Mouse (Mus musculus): Measurements from ENCODE around the gene Hdgfl3. TPM values are rescaled to one million over a fixed set of nuclear protein-coding genes. Genes with fewer than 3 reads are reported as not detected.

Gene Hdgfl3
- polyA plus RNA-seq (2012; rRNA removed): 57.6 and 82.6 TPM in 2 replicates

DNA sequence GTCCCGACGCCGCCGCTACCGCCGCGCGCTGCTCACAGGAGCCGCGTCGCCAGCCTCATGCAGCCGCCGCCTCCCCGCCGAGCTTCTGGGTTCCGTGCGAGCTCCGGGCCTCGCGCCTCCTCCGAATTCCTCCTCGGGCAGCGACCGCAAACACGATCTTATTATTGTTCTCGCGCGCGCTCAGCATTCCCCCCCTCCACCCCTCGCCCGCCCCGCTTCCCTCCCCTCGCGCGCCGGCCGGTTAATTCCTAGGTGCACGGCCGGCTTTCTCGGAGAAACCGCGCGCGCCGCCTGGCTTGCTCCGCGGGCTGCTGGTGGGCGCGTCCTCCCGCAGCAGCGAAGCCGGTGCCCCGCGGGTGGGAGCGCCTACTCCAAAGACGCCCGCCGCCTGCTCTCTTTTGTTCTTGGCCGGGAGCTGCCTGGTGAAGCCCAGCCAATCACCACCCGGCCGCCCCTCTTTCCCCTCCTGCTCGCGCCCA lies at the start of gene Hdgfl3:
TSS of gene Hdgfl3 (minus strand) at position 207 of the 479 bp plus-strand sequence.
- peak; percentile 97 for DNase-seq (ENCODE audit: low read depth)
- TF ChIP-seq CTCF (IDR thresholded peaks at IDR 0.05; ENCODE audit: borderline replicate concordance, extremely low read depth, insufficient read depth, insufficient read length) (no peak), POLR2A (IDR thresholded peaks at IDR 0.05; ENCODE audit: borderline replicate concordance, extremely low read depth, insufficient read depth, insufficient read length, poor library complexity, severe bottlenecking) (peak; percentile 85)

DNA sequence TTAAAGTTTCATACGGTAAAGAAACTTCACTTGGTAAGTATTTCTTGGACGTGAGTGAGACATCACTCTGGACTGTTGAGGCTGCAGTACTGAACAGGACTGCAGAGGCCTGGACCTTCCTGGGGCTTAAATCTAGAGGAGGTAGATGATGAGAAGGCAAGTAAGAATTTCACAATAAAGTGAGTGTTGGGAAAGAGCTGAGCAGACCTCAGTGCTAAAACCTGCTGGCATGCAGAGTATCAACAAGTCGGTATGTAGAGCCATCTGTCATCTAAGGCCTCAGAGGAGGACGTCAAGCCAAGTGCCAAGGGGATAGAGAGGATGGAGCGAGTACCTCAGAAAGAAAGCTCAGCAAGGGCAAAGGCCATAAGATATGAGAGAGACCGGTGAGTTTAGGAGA lies 49.4 kb upstream of the Hdgfl3 start:
- DNase-seq (ENCODE audit: low read depth): no peak
- no peak for TF ChIP-seq POLR2A (IDR thresholded peaks at IDR 0.05; ENCODE audit: borderline replicate concordance, extremely low read depth, insufficient read depth, insufficient read length, poor library complexity, severe bottlenecking)
- no peak for TF ChIP-seq CTCF (IDR thresholded peaks at IDR 0.05; ENCODE audit: borderline replicate concordance, extremely low read depth, insufficient read depth, insufficient read length)

DNA sequence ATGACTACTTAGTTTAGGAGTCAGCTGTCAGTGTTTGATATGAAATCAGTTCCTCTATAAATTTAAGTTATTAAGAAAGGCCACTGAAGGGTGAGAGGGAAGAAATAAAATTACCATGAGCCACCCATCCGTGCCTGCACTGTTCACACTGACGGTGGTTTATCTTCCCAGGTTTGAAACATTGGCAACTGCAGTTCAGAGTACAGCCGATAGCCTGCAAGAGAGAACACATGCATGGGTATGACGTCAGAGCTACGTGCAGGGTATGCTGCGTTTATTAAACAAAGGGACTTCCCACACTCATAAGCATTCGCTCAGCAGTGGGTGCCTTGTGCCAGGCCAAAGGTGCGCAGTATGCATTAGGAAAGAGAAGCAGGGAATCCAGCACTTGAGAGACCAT lies 44.0 kb upstream of the Hdgfl3 start:
- no peak for TF ChIP-seq CTCF (IDR thresholded peaks at IDR 0.05; ENCODE audit: borderline replicate concordance, extremely low read depth, insufficient read depth, insufficient read length)
- no peak for TF ChIP-seq POLR2A (IDR thresholded peaks at IDR 0.05; ENCODE audit: borderline replicate concordance, extremely low read depth, insufficient read depth, insufficient read length, poor library complexity, severe bottlenecking)

DNA sequence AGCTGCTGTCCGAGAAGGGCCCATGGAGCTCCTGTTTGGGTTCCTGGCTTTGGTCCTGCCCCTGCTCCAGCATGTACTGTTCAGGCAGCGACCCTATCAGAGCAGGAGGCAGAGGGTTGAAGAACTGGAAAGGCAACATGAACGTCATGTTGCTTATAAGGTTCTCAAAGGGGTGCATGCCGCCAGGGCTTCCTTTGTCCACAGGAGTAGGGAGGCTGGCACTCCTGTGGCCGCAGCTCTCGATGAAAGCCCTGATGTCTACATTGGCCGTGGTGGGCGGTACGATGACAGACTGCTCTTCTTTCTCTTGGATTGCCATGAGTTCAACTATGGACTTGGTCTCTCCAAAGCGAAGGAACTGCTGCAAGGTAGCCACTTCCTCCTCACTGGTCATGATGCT lies 40.3 kb upstream of the Hdgfl3 start:
- no peak for TF ChIP-seq POLR2A (IDR thresholded peaks at IDR 0.05; ENCODE audit: borderline replicate concordance, extremely low read depth, insufficient read depth, insufficient read length, poor library complexity, severe bottlenecking)
- no peak for TF ChIP-seq CTCF (IDR thresholded peaks at IDR 0.05; ENCODE audit: borderline replicate concordance, extremely low read depth, insufficient read depth, insufficient read length)
- DNase-seq (ENCODE audit: low read depth): no peak

More for the DNA sequence above, 44.0 kb upstream of the Hdgfl3 start:
- DNase-seq (ENCODE audit: low read depth): no peak

DNA sequence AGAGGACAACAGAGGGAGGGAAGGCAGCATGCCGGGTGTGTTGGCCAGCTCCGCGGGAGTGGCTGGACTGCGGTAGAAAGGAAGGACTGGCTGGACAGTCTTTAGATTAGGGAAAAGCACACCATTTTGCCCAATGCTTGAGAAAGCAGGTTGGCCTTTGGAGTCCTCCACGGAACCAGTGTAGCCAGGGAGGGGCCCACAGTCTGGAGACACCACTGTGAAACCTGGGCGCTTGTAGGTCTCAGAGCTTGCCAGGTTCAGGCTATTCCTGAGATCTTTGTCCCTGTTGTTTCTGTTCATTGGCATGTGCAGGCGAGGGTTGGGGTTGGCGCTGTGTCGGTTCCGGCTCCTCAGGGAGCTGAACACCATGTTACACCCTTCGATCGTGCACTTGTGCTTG lies 39.7 kb upstream of the Hdgfl3 start:
- no peak for DNase-seq (ENCODE audit: low read depth)
- TF ChIP-seq POLR2A (IDR thresholded peaks at IDR 0.05; ENCODE audit: borderline replicate concordance, extremely low read depth, insufficient read depth, insufficient read length, poor library complexity, severe bottlenecking): no peak
- no peak for TF ChIP-seq CTCF (IDR thresholded peaks at IDR 0.05; ENCODE audit: borderline replicate concordance, extremely low read depth, insufficient read depth, insufficient read length)

DNA sequence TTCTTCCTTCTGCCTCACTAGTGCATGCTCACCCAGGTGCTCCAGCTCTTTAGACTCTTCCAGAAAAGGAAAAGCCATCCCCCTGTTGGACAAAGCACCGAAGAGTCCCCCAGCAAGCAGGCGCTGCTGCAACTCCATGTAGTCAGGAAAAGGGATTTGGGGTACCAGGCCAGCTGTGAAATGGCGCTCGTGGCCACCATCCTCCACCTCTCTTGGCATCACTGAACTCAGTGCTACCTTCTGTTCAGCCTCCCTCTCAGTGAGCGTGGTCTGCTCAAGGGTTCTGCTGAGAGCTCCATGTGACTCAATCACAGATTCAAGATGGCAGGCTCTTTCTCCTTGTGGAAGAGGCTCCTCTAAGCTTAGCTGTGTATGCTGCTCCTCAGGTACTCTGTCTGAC lies 39.1 kb upstream of the Hdgfl3 start:
- no peak for TF ChIP-seq CTCF (IDR thresholded peaks at IDR 0.05; ENCODE audit: borderline replicate concordance, extremely low read depth, insufficient read depth, insufficient read length)
- TF ChIP-seq POLR2A (IDR thresholded peaks at IDR 0.05; ENCODE audit: borderline replicate concordance, extremely low read depth, insufficient read depth, insufficient read length, poor library complexity, severe bottlenecking): no peak
- DNase-seq (ENCODE audit: low read depth): no peak

DNA sequence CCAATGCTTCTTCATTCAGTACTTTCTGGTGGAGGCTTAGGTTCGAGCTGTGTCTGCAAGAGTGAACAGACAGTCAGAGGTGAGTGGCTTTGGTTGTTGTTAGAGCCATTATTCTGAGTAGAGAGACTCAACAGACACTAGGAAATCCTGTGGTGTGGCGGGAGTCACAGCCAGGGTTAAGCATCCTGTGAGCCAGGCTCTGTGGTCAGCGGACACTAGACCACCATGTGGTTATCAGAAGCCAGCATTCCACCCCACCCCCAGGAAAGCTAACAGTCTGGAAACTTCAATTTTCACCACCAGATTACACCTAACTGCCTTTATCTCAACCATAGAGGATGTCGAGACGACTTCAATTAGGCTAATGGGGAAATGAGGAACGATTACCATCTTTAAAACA lies 34.7 kb upstream of the Hdgfl3 start:
- TF ChIP-seq CTCF (IDR thresholded peaks at IDR 0.05; ENCODE audit: borderline replicate concordance, extremely low read depth, insufficient read depth, insufficient read length): no peak
- TF ChIP-seq POLR2A (IDR thresholded peaks at IDR 0.05; ENCODE audit: borderline replicate concordance, extremely low read depth, insufficient read depth, insufficient read length, poor library complexity, severe bottlenecking): no peak
- no peak for DNase-seq (ENCODE audit: low read depth)

DNA sequence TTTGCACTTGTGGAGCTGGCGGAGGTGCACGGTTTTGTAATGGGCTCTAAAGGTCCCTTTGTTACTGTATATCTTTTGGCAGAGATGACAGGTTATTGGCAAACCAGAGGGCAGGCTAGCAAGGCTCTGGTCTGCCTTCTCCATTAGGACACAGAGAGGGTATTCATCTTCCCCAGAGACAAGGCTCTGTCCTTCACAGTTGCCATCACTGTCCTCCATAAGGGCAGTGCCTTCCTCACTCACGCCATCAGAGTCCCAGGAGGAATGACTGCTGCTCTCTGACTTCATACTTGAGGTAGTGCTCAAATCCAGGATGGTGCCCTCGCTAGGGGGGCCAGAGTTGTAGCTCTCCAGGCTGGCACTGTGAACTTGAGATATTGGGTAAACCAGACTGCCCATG lies 34.2 kb upstream of the Hdgfl3 start:
- TF ChIP-seq CTCF (IDR thresholded peaks at IDR 0.05; ENCODE audit: borderline replicate concordance, extremely low read depth, insufficient read depth, insufficient read length) (no peak), POLR2A (IDR thresholded peaks at IDR 0.05; ENCODE audit: borderline replicate concordance, extremely low read depth, insufficient read depth, insufficient read length, poor library complexity, severe bottlenecking) (no peak)
- no peak for DNase-seq (ENCODE audit: low read depth)

DNA sequence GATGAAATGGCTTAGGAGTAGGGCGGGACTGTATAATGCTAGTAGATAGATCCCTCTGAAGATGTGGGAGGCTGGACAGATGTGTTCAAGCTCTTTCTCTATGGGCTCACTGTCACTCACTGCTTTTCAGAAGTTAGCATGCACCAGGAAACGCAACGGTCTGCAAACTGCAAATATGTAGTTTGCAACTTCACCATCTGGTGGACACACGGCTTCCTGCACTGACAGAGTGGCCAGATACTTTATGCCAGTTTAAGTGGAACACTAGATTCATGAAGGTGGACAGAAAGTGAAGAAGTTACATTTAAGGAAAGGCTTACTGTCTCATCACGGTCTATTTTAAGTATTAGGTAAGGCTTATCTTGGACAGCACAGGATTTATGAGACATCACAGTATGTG lies 31.9 kb upstream of the Hdgfl3 start:
- TF ChIP-seq POLR2A (IDR thresholded peaks at IDR 0.05; ENCODE audit: borderline replicate concordance, extremely low read depth, insufficient read depth, insufficient read length, poor library complexity, severe bottlenecking) (no peak), CTCF (IDR thresholded peaks at IDR 0.05; ENCODE audit: borderline replicate concordance, extremely low read depth, insufficient read depth, insufficient read length) (peak; percentile 5; the same call in 1 of the 2 replicates)
- DNase-seq (ENCODE audit: low read depth): no peak

DNA sequence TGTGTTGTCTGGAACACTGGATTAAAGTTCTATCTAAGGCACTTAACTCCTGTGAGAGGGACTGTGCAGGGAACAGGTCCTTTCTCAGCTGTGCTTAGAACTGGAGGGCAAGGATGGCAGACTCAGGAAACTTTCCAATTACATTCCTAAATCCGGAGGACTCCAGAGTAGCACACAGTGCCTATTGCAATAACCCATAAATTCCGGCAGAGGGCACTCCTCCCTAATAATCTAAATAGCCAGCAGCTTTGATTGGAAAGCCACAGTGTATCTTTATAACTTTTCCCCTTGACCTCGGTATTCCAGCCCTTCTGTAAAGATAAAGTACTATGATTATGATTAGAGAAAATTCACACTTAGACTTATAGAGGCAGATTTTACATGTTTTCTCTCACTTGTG lies 25.4 kb upstream of the Hdgfl3 start:
- peak; percentile 76 for DNase-seq (ENCODE audit: low read depth)
- TF ChIP-seq CTCF (IDR thresholded peaks at IDR 0.05; ENCODE audit: borderline replicate concordance, extremely low read depth, insufficient read depth, insufficient read length): peak; percentile 81
- TF ChIP-seq POLR2A (IDR thresholded peaks at IDR 0.05; ENCODE audit: borderline replicate concordance, extremely low read depth, insufficient read depth, insufficient read length, poor library complexity, severe bottlenecking): no peak

DNA sequence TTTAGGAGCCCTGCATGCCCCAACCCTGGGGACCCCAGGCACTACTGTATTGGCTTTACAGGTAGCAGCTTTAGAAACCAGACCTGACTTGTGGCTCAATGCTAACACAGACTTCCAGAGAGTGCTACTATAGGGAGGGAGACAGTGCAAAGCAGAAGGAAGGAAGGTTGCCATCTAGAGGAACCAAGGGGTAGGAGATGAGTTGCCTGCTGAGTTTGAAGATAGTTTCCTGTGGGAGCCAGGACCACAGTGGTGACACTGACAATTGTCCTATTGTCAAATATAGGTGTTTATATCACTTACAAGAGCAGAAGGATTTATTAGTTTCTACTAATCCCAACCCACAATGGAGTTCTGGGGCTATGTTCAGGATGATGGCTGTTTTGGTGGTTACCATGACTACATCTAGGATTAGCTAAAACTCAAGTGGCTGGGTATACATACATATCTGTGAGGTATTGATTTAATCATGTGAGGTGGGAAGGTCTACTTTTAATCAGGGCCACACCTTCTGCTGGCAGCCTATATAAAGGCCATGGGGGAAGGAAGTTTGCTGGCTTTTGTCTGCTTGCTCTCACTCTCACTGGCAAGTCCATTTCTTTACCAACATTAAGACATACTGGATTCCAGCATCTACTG lies 20.1 kb upstream of the Hdgfl3 start:
- TF ChIP-seq POLR2A (IDR thresholded peaks at IDR 0.05; ENCODE audit: borderline replicate concordance, extremely low read depth, insufficient read depth, insufficient read length, poor library complexity, severe bottlenecking) (no peak), CTCF (IDR thresholded peaks at IDR 0.05; ENCODE audit: borderline replicate concordance, extremely low read depth, insufficient read depth, insufficient read length) (peak; percentile 53; the same call in 1 of the 2 replicates)
- peak; percentile 61 for DNase-seq (ENCODE audit: low read depth)

DNA sequence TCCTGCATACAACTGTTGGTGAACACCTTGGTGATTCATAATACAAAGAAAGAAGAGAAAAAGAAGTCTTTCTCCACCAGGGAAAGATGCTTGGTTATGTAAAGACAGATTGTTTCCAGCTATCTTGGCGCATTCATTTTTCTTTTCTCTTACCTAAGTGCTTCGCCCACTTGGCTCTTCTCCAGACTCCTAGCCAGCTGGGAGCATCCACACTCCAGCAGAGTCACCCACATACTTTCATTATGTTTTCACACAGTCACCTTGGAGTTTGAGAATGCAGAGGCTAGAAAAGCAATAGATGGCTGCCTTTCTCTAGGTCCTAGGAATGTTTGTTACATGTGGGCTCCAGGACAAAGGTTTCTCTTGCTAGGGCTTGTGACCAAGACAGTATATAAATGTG lies 16.2 kb upstream of the Hdgfl3 start:
- no peak for TF ChIP-seq CTCF (IDR thresholded peaks at IDR 0.05; ENCODE audit: borderline replicate concordance, extremely low read depth, insufficient read depth, insufficient read length)
- TF ChIP-seq POLR2A (IDR thresholded peaks at IDR 0.05; ENCODE audit: borderline replicate concordance, extremely low read depth, insufficient read depth, insufficient read length, poor library complexity, severe bottlenecking): no peak
- DNase-seq (ENCODE audit: low read depth): no peak
